Mouse (Mus musculus) kidney, adult 2 months (tissue): Measurements from ENCODE around the gene Zfp110. TPM values are rescaled to one million over a fixed set of nuclear protein-coding genes. Genes with fewer than 3 reads are reported as not detected.

ENCODE experiments used
- DNase-seq: peaks from one replicate; pipeline ENCODE4 v3.0.0; 2021
- H3K27ac ChIP-seq: fragments of 200-500 bp; 2 replicates; pipeline ENCODE4 v1.5.1; 2012; ENCODE audit warnings: low read depth, low read length, control low read depth, inconsistent platforms; ENCODE audit not compliant: insufficient read depth
- H3K27me3 ChIP-seq: fragments of 200-500 bp; replicated peaks from 2 replicates; pipeline ENCODE4 v1.6.1; 2012; ENCODE audit warnings: mild to moderate bottlenecking, moderate library complexity, low read length, inconsistent platforms; ENCODE audit not compliant: control insufficient read depth, insufficient read depth
- H3K36me3 ChIP-seq: fragments of 200-500 bp; 2 replicates; pipeline ENCODE4 v1.6.1; 2012; ENCODE audit warnings: mild to moderate bottlenecking, moderate library complexity, low read length, inconsistent platforms; ENCODE audit not compliant: control insufficient read depth, insufficient read depth
- H3K4me1 ChIP-seq: fragments of 200-500 bp; 2 replicates; pipeline ENCODE4 v1.6.1; 2011; ENCODE audit warnings: low read length; ENCODE audit not compliant: control insufficient read depth, insufficient read depth
- H3K4me3 ChIP-seq: fragments of 200-500 bp; 2 replicates; pipeline ENCODE4 v1.5.1; 2011; ENCODE audit warnings: mild to moderate bottlenecking, low read depth, low read length, control low read depth; ENCODE audit not compliant: insufficient read depth
- CTCF ChIP-seq: fragments of 200-500 bp; conservative IDR thresholded peaks from 2 replicates; pipeline ENCODE4 v1.5.1; 2011; ENCODE audit warnings: low read depth, mild to moderate bottlenecking, control low read depth, low read length, moderate library complexity, mixed read lengths; ENCODE audit not compliant: insufficient read depth, insufficient read length
- POLR2A ChIP-seq: fragments of 200-500 bp; IDR thresholded peaks from one replicate; pipeline ENCODE4 v1.6.1; 2011; ENCODE audit warnings: low read depth, low read length, control low read depth
- WGBS: fragments of 180-500 bp; shearing (Covaris S2); methylation state at CpG from one replicate; pipeline ENCODE4 v1.1.7; 2018; 5-methylcytosine and 5-hydroxymethylcytosine counted together
- polyA plus RNA-seq: library from polyadenylated mRNA; depleted of rRNA; stranded (reverse); fragments of >200 nt; gene quantifications from 2 replicates; pipeline ENCODE4 v1.2.3, GENCODE M21; 2012

Zfp110 gene
- polyA plus RNA-seq, 1 experiment: 7.7 TPM

- DNase-seq: peak; percentile 68
- Histone ChIP-seq H3K4me3 (peak within 1 kb of the TSS; percentile 64), H3K27me3 (no peaks in the 10 kb centered on the region), H3K4me1 (no peaks in the 10 kb centered on the region), H3K36me3 (peaks cover 2% of the 10 kb centered on the region; the same call in 1 of the 2 replicates), H3K27ac (no peak within 1 kb of the TSS)
- WGBS: 7% methylated on average over 31 of the region's 31 CpGs
- no peak for TF ChIP-seq CTCF
- no peak for TF ChIP-seq POLR2A
Measured at GRCm38 (mm10) chr7:12802866-12803726, 31.5 kb upstream of the Zfp110 start, which contains the start of gene Zscan18. Zscan18 (minus strand) TSS chr7:12803635.

GRCm38 (mm10) chr7:12803727-12804071 lies 30.9 kb upstream of the Zfp110 start:
- no peaks in the 10 kb centered on the region for H3K27me3 ChIP-seq
- no peak overlapping the region for H3K27ac ChIP-seq
- no peak for DNase-seq
- WGBS: 2% methylated on average over 16 of the region's 16 CpGs
- H3K4me3 ChIP-seq: peak overlapping the region; percentile 64
- TF ChIP-seq POLR2A (no peak), CTCF (no peak)
- H3K36me3 ChIP-seq: peaks cover 5% of the 10 kb centered on the region
- no peaks in the 10 kb centered on the region for H3K4me1 ChIP-seq

GRCm38 (mm10) chr7:12815566-12815965 lies 19.0 kb upstream of the Zfp110 start:
- DNase-seq: no peak
- peaks cover 13% of the 10 kb centered on the region for H3K36me3 ChIP-seq
- no peak overlapping the region for H3K27ac ChIP-seq
- WGBS: 99% methylated on average over 8 of the region's 8 CpGs
- H3K4me3 ChIP-seq: no peak overlapping the region
- no peaks in the 10 kb centered on the region for H3K4me1 ChIP-seq
- TF ChIP-seq CTCF (no peak), POLR2A (no peak)
- H3K27me3 ChIP-seq: no peaks in the 10 kb centered on the region

GRCm38 (mm10) chr7:12818521-12819295 lies 15.9 kb upstream of the Zfp110 start, which contains the start of gene Zfp329:
Zfp329 (minus strand) TSS chr7:12818858.
- TF ChIP-seq POLR2A (peak; percentile 33), CTCF (0 out of 2 replicates have a peak, but pooled peaks have one; percentile 3)
- peak; percentile 95 for DNase-seq
- peak within 1 kb of the TSS; percentile 83 for H3K4me3 ChIP-seq
- WGBS: under 1% methylated on average over 40 of the region's 40 CpGs
- no peaks in the 10 kb centered on the region for H3K27me3 ChIP-seq
- no peaks in the 10 kb centered on the region for H3K4me1 ChIP-seq
- H3K36me3 ChIP-seq: peaks cover 3% of the 10 kb centered on the region
- H3K27ac ChIP-seq: no peak within 1 kb of the TSS

- TF ChIP-seq POLR2A (no peak), CTCF (no peak)
- Histone ChIP-seq H3K27me3 (no peaks in the 10 kb centered on the region), H3K4me3 (peak overlapping the region; percentile 90), H3K4me1 (no peaks in the 10 kb centered on the region), H3K36me3 (peaks cover 24% of the 10 kb centered on the region), H3K27ac (peak overlapping the region; percentile 92)
- DNase-seq: peak; percentile 25
- 19% methylated on average over 13 of the region's 13 CpGs for WGBS
Measured at GRCm38 (mm10) chr7:12835193-12835671, 671 bp downstream of the Zfp110 start.

GRCm38 (mm10) chr7:12835779-12836178 lies 1.2 kb downstream of the Zfp110 start:
- TF ChIP-seq CTCF: no peak
- TF ChIP-seq POLR2A: no peak
- Histone ChIP-seq H3K36me3 (peaks cover 26% of the 10 kb centered on the region), H3K27me3 (no peaks in the 10 kb centered on the region), H3K4me1 (no peaks in the 10 kb centered on the region), H3K27ac (no peak overlapping the region), H3K4me3 (no peak overlapping the region; the same call in 1 of the 2 replicates)
- 95% methylated on average over 4 of the region's 4 CpGs for WGBS
- DNase-seq: no peak
